Mouse (Mus musculus) thymus, postnatal 10 days (tissue): ENCODE data around the gene Olfr707.
"Not testable (repeated sequence)": the region's sequence is repeated elsewhere in the genome, so short reads cannot be mapped to it uniquely, and the experiment has no call there.

ENCODE experiments used
- DNase-seq, 2 experiments: peaks; one replicate each; pipeline ENCODE4 v3.0.0; 2021; ENCODE audit warnings: low spot score in 2 of 2

Gene Olfr707

GRCm38 (mm10) chr7:106901141-106901540 lies at the start of gene Olfr707:
Gene Olfr707 (minus strand): TSS chr7:106901241.
- not testable (repeated sequence) for DNase-seq

- DNase-seq = no peak
Measured at GRCm38 (mm10) chr7:106948212-106948611, 47.2 kb upstream of the Olfr707 start, which contains the start of gene Olfr710. Gene Olfr710 (minus strand): TSS chr7:106948312.

- DNase-seq = no peak
Measured at GRCm38 (mm10) chr7:106932119-106932518, 31.1 kb upstream of the Olfr707 start, which contains the start of gene Olfr709-ps1. Gene Olfr709-ps1 (minus strand): TSS chr7:106932219.

GRCm38 (mm10) chr7:106920961-106921360 lies 19.9 kb upstream of the Olfr707 start:
- DNase-seq = peak in 1 of 2 experiments; percentile 6

GRCm38 (mm10) chr7:106907676-106908075 lies 6.6 kb upstream of the Olfr707 start, which contains the start of gene Olfr1532-ps1:
Gene Olfr1532-ps1 (plus strand): TSS chr7:106908001.
- DNase-seq = no peak

GRCm38 (mm10) chr7:106888062-106888461 lies 13.0 kb downstream of the Olfr707 start, which contains the start of gene Olfr706:
Gene Olfr706 (minus strand): TSS chr7:106888162.
- no peak for DNase-seq

GRCm38 (mm10) chr7:106876791-106877190 lies 24.2 kb downstream of the Olfr707 start, which contains the start of gene Olfr705:
Gene Olfr705 (minus strand): TSS chr7:106876891.
- no peak for DNase-seq

- no peak for DNase-seq
Measured at GRCm38 (mm10) chr7:106862885-106863284, 38.2 kb downstream of the Olfr707 start, which contains the start of gene Olfr704. Gene Olfr704 (plus strand): TSS chr7:106863185.

- DNase-seq = no peak
Measured at GRCm38 (mm10) chr7:106843060-106843459, 58.0 kb downstream of the Olfr707 start, which contains the start of gene Olfr703. Gene Olfr703 (plus strand): TSS chr7:106843360.
